Mouse (Mus musculus) urinary bladder, postnatal 36 days (tissue): ENCODE measurements around the gene Tctn1.
"Not testable (repeated sequence)": the region's sequence is repeated elsewhere in the genome, so short reads cannot be mapped to it uniquely, and the experiment has no call there.

Experiments
- DNase-seq, 2 experiments: peaks; one replicate each; pipeline ENCODE4 v3.0.0; 2022; ENCODE audit warnings: low spot score in 2 of 2, mixed read lengths in 1 of 2

Gene Tctn1

DNA sequence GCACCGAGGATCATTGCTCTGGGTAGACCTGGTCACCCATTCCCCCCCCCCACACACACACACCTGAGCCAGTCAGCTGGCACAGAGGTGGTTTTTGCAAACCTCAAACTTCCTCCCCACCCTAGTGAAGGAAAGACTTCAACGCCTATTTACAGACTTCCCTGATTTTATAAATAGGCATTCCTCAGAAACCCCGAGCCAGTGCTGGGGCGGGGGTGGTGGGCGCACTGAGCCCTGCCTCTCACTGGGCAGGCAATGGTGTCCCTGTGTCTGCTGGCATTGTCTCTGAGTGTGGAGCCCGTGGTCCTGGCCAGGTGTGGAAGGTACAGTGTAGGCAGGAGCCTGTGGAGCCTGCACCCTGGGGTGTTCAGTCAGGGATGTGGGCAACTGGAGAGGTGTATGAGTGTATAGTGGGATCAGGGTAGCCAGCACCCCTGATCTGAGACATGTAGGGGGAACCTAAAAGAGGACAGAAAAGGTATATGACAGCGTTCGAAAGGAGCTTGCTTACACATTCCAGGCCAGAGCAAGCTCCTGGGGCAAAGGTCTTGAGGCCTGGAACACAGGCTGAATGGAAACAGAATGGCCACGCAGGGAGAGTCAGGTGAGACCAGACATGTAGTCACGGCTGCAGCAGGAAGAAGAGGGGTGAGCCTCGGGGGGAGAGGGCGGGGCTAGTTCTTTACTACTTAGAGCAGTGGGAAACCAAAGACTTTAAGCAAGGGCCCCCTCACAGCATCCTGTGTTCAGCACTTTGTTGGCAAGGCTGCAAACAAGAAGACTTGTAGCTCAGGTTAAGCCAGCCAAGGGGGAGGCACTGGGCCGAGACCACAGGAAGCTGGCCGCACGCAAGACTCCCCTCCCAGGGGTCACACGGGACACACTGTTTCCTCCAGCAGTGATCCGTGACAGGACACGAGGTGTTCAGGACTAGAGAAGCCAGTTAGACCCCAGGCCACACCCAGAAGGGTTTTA, 44.3 kb downstream of the Tctn1 start:
- DNase-seq = no peak

DNA sequence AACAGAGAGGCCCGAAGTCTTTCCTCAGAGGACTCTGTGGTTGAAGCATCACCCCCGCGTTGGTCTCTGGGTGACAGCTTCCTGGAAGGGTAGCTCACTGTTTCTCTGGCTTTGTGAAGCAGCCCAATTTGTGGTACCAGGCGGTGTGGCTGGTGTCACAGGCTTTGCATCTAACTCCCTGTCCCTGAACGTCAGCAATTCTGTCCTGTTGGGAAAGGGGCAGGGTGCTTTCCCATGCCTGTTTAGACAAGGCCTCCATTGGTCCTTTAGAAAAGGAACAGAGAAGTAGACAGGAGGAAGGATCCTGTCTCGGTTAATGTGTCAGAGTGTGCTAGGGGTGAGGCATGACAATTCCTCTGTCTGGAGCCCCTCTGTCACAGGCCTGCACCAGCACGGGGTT, 45.3 kb downstream of the Tctn1 start:
- DNase-seq = no peak

DNA sequence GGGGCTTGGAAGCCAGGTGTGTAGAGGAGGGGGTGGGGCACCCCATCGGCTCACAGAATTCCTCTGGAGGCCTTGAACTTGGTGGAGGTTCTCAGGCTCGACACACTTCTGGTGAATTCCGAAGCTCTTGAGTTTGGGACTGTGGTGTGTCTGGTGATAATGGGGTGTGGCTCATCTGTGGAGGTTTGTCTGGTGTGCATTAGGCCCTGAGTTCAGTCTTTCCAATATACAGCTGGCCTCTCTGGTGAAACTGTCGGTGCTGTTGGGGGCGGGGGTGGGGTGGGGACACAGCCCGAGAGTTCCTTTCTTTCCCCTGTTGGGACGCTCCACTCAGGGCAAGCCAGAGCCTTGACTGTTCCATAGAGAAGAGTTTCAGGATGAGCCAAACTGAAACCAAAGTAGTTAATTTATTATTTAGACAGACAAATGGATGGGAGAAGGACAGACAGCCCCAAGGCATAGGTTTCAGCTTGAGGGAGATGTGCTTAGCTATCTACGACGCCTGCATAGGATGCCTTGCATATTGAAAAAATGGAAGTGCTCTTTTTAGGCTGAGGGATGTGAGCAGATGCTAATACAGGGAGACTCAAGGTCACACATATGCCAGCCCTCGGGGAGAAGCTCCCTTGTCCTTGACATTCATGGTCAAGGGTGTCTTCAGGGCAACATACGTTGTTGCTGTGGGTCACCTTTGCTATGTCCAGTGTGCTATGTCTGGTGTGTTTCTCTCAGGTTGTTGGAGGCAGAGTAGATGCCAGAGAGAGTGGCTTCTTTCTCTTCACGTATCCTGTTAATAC, 46.0 kb downstream of the Tctn1 start:
- no peak for DNase-seq

DNA sequence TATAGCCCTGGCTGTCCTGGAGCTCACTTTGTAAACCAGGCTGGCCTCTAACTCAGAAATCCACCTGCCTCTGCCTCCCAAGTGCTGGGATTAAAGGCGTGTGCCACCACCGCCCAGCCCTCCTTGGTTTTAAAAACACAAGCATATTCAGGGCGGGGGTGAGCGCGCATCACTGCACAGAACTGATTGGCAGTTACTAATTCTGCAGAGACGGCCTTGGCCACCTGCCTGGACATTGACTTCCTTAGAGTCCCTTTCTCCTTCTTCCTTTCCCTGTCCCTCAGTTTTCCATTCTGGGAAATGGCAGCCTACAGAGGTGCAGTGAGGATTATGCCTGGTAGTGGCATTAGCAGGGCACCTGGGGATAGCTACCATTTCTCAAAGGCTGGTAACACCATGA, 46.6 kb downstream of the Tctn1 start:
- DNase-seq = no peak

DNA sequence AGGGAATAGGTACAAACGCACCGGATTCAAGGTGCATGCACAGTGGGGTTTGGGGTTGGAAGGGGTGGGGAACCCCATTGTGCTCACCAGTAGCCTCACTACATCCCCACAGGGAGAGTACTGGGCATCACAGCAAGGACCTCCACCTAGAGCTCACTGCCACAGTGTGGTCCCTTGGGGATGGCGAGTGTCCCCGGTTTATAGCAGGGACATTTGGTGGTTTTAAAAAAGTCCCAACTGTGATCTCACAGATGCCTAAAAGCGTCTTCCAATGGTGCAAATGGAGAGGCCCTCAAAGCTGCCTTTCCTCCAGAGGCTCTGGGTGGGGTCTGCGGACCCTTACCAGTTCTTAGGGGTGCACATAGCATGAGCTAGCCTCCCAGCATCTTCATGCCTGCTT, 50.4 kb downstream of the Tctn1 start:
- DNase-seq = no peak

DNA sequence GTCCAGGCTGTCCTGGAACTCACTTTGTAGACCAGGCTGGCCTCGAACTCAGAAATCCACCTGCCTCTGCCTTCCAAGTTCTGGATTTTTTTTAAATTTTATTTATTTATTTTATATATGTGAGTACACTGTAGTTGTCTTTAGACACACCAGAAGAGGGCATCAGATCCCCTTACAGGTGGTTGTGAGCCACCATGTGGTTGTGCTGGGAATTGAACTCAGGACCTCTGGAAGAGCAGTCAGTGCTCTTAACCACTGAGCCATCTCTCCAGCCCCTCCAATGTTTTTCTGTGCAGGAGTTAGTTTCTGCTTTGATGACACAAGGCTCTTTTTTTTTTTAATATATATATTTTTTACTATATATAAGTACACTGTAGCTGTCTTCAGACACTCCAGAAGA, 51.4 kb downstream of the Tctn1 start:
- DNase-seq = not testable (repeated sequence)

DNA sequence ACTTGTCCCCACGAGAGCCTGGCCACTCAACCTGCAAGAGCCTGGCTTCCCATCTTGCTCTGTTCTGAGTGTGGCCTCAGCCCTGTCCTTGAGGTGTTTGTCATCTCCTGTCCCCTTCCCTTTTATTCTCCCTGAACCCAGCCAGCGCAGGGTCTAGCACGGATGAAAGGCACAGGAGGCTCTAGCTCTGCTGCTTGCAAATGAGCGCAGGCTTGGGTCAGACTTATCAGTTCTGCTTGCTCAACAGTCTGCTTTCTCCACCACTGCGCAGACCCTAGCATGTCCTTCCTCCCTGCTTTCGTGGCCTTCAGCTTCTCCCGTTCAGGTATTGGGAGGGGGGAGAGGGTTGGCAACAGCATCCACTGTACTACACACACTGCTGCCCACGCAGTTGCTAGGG, 52.1 kb downstream of the Tctn1 start:
- DNase-seq = no peak

DNA sequence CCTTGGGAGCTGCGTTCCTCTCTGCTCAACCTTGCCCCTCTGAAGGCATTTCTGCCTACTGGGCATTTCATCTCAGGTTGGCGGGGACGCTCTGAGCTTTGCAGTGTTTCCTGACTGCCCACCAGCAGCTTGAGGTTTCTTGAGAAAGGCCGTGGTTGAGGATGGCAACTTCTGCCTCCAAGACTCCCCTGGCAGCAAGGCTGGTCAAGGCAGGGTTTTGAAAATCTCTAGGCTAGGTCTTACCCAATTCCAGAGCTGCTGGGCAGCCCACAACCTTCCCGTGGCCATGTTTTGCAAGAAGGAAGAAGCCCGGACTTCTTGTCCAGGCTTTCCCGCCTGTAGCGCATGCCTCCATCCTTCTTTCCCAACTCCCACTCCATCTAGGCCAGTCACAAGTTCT, 53.4 kb downstream of the Tctn1 start:
- DNase-seq = no peak

DNA sequence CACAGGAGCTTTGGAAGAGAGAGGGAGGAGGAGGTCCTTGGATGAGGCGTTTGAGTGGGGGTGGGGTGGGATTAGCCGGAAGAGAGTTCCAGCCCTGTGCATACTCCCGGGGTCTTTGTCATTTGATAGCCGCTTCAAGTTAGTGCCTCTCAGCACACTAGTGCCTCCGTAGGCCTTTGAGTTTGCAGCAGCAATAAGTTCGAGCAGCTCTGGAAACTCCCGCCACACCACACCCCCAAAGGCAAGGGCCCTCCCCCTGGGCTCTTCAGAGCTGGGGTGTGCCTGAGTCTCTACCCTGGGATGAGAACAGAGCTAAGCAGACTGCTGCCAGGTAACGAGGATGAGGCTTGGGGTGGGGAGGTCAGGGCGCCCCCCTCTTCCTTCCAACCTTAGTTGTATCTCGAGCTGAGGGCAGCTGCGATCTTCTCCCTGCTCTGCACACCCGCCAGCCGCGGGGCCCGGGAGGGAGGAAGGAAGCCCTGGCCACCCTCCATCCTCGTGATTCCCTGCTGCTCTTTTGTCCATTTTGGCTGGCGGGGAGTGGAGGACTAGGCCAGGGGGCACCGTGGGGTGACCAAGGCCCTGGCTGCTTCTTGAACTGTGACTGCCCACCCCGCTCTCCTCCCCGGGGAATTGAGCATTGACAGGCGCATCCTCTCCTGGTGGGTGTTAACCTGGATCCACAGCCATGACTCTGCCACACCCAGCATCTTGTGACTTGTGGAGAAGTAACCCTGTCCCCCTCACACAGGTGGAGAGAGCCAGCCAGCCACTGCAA, 54.5 kb downstream of the Tctn1 start:
- peak; percentile 25 to 54 for DNase-seq

DNA sequence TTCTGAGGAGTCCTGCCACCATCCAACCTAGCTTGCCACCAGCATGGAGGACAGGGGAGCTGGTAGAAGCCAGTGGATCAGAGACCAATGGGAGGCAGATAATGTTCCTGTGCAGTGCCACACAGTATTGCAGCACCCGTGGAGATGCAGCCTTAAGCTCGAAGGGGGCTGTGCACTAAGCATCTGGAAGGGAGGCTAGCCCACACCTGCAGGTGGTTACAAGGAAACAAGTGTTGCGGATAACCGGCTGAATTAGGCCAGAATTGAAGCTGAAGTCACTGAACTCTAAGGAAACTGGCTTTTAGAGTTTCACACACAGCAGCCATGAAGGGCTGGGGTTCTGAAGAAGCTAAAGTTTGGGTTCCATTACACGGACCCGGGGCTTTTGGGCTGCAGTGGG, 55.4 kb downstream of the Tctn1 start:
- no peak for DNase-seq

DNA sequence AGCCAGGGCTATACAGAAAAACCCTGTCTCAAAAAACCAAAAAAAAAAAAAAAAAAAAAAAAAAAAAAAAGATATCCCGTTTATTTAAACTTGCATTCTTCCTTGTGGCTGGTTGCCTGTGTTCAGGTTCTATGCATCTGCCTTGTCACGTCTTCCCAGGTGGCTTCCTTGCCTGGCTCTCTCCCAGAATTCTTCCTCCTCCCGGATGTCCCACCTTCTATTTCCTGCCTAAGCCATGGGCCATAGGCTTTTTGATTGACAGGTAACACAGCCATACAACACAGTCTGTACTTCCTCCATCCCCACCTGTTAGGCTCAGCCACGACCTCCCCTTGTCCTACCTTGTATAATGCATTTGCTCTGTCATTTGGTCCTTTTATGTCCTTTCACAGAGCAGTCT, 57.8 kb downstream of the Tctn1 start, which contains the start of gene Hvcn1:
Gene Hvcn1 (plus strand): TSS at position 330 of the 400 bp plus-strand sequence.
- DNase-seq = no peak

DNA sequence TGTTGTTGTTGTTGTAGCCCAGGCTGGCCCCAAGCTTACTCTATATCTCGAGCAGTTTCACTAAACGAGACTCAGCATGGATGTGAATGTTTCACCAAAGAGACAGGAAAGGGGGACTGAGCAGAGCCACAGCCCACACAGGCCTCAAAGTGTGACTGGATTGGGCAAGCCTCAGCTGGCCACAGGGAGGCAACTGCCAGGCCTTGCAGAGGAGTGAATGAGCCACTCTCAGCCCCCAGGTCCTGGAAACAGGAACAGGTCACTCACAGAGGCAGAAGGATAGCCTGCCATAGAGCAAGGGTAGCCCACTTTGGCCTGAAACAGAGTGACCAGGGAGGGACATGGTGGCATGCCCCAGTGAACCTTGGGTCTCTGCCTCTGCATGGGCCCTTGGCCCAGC, 60.1 kb downstream of the Tctn1 start:
- no peak for DNase-seq

DNA sequence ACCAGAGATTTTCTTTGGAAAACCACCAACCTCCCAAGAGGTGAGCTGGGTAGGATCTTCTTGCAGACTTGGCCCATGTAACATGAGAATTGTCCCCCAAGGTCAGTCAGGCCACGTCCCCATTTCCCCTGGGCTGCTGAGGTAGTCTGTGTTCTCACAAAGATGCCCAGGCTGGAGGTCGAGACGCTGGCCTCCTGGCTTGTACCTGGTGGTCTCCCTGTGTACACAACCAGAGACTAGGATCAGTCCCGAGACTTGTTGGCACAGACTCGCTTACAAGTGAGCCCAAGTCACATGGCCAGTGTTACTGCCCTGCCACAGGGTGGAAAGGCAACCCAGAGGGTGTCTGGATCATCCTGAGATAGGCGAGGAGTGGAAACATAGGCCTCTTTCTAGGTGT, 62.4 kb downstream of the Tctn1 start:
- no peak for DNase-seq

DNA sequence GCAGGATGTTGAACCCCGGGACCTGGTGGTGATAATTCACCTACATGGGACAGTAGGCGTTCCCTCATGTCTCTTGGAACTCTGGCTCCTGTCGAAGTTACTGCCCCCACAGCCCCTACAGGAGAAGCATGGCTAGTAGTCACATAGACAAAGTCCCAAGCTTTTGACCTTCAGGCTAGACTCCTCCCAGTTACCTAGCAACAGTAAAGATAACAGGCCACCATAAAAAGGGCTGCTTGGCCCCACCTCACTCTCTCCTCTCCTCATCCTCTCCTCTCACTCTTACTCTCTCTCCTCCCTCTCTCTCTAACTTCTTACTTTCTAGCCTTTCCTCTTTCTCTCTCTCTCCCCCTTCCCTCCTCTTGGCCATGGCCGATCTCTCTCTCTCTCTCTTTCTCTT, 63.4 kb downstream of the Tctn1 start:
- no peak for DNase-seq

DNA sequence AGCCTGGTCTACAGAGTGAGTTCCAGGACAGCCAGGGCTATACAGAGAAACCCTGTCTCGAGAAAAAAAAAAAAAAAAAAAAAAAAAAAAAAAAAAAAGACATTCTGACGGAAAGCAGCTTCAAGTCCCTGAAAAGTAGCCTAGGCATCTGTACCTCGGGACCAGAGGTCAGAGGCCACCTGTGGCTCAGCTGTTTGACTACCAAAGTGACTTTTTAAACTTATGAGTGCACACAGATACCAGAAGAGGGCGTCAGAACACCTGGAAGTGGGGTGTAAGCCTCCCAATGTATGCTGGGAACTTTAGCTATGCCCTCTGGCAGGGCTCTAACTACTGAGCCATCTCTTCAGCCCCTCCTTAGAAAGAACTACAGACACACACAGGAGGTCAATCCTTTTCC, 71.9 kb downstream of the Tctn1 start:
- DNase-seq = no peak

DNA sequence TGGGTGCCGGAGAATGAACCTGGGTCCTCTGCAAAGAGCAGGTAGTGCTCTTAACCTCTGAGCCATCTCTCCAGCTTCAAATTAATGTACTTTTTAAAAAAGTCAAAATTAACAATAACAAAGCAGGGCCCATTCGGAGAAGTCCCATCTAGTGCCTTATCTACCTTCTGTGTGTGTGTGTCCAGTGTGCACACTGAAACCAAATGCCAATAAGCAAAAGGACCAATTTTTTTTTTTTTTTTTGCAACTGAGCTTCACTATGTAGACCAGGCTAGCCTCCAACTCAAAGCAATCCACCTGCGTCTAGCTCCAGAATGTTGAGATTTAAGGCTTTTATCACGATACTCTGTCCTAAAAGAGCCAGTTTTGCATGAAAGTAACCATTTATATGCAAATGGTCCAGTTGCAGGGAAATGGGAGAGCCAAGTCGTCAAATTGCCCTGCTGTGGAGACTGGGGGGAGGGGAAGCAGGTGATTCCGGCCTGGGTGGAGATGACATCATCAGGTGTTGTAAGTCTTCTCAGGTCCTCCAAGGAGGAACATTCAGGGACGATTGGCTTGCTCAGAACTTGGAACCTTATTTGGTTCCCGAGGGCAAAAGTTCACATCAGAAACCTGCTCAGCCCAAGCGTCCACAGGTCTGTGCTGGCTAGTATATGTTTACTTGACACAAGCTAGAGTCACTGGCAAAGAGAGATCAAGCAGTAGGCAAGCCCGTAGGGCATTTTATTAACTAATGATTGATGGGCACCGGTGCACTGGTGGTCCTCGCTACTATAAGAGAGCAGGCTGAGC, 72.8 kb downstream of the Tctn1 start:
- peak; percentile 28 to 35 for DNase-seq

DNA sequence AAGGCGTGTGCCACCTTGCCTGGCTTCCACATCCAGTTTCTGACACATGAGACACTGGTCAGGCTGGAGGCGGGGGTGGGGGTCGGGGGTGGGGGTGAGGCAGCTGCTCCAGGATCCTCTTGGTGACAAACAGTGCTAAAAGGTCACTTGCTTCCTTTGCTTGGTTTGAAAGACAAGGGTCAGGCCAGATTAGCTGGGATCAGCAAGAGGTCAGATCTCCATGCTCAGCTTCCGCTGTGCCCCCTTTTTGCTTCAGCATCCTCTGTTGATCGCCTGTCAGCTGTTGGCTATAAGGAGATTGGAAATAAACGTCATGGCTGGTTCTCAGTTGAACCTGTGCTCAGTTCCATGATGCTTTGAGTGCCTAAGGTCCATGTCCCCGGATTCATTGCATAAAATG, 73.8 kb downstream of the Tctn1 start:
- DNase-seq = no peak

DNA sequence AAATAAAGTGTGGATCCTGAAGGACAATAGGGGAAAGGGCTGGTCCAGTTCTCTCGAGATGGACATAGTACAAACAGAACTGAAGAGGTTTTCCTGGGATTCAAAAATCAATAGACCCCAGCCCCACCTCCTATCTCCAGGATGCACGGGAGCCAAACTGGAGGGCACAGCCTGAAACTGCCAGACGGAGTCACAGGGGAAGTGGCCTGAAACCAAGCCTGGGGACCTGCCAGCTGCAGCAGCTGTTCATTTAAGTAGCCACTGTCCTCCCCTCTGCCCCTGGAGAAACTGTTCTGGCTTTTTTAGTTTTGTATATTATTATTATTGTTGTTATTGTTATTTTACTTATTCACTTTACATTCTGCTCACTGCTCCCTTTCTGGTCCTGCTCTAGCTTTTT, 75.1 kb downstream of the Tctn1 start:
- no peak for DNase-seq
